Mouse (Mus musculus): Measurements from ENCODE around the gene Rad9a. TPM values are rescaled to one million over a fixed set of nuclear protein-coding genes. Genes with fewer than 3 reads are reported as not detected.
A peak's percentile ranks its signal among the peaks of the same experiment; 100 is the strongest.

The Rad9a gene
- total RNA-seq, 4 experiments from 2014 or later = 8.7 to 11.6 (median 9.7) TPM

- no peak for DNase-seq (ENCODE audit: low spot score in 2 of 2)
Measured at GRCm38 (mm10) chr19:4166678-4167476, 34.6 kb downstream of the Rad9a start.

- no peak for DNase-seq (ENCODE audit: low spot score in 2 of 2)
Measured at GRCm38 (mm10) chr19:4164721-4165120, 36.7 kb downstream of the Rad9a start.

- no peak for DNase-seq (ENCODE audit: low spot score in 2 of 2)
Measured at GRCm38 (mm10) chr19:4164100-4164499, 37.4 kb downstream of the Rad9a start.

- no peak for DNase-seq (ENCODE audit: low spot score in 2 of 2)
Measured at GRCm38 (mm10) chr19:4163543-4163887, 37.9 kb downstream of the Rad9a start.

GRCm38 (mm10) chr19:4162646-4163542 is 38.6 kb downstream of the Rad9a start, which contains the start of gene Rps6kb2:
Gene Rps6kb2, minus strand, starts transcription at chr19:4163354.
- DNase-seq (ENCODE audit: low spot score in 2 of 2) = peak; percentile 96 to 98

- DNase-seq (ENCODE audit: low spot score in 2 of 2) = no peak
Measured at GRCm38 (mm10) chr19:4159049-4159448, 42.4 kb downstream of the Rad9a start.

- DNase-seq (ENCODE audit: low spot score in 2 of 2) = no peak
Measured at GRCm38 (mm10) chr19:4156771-4157170, 44.7 kb downstream of the Rad9a start.

GRCm38 (mm10) chr19:4156073-4156579 is 45.3 kb downstream of the Rad9a start:
- no peak for DNase-seq (ENCODE audit: low spot score in 2 of 2)

- no peak for DNase-seq (ENCODE audit: low spot score in 2 of 2)
Measured at GRCm38 (mm10) chr19:4155223-4156072, 46.0 kb downstream of the Rad9a start.

GRCm38 (mm10) chr19:4154437-4155222 is 46.8 kb downstream of the Rad9a start:
- DNase-seq (ENCODE audit: low spot score in 2 of 2) = no peak

GRCm38 (mm10) chr19:4153232-4153654 is 48.2 kb downstream of the Rad9a start, which contains the start of gene Ptprcap:
Gene Ptprcap, plus strand, starts transcription at chr19:4153604.
- DNase-seq (ENCODE audit: low spot score in 2 of 2) = no peak

- no peak for DNase-seq (ENCODE audit: low spot score in 2 of 2)
Measured at GRCm38 (mm10) chr19:4152445-4153231, 48.8 kb downstream of the Rad9a start.

GRCm38 (mm10) chr19:4151898-4152297 is 49.6 kb downstream of the Rad9a start:
- no peak for DNase-seq (ENCODE audit: low spot score in 2 of 2)

GRCm38 (mm10) chr19:4151488-4151860 is 50.0 kb downstream of the Rad9a start:
- DNase-seq (ENCODE audit: low spot score in 2 of 2) = no peak

GRCm38 (mm10) chr19:4150567-4151487 is 50.6 kb downstream of the Rad9a start:
- no peak for DNase-seq (ENCODE audit: low spot score in 2 of 2)

- DNase-seq (ENCODE audit: low spot score in 2 of 2) = no peak
Measured at GRCm38 (mm10) chr19:4149764-4150461, 51.5 kb downstream of the Rad9a start.

GRCm38 (mm10) chr19:4149283-4149682 is 52.2 kb downstream of the Rad9a start:
- DNase-seq (ENCODE audit: low spot score in 2 of 2) = no peak

- DNase-seq (ENCODE audit: low spot score in 2 of 2) = no peak
Measured at GRCm38 (mm10) chr19:4148819-4149218, 52.6 kb downstream of the Rad9a start.

Measured in layer of hippocampus, adult 8-10 months (tissue).